Mouse (Mus musculus): ENCODE measurements around the gene Npas2. TPM values are rescaled to one million over a fixed set of nuclear protein-coding genes. Genes with fewer than 3 reads are reported as not detected.

Npas2 gene
- polyA plus RNA-seq, 1 experiment from 2014 or later: 1.6 TPM

DNA sequence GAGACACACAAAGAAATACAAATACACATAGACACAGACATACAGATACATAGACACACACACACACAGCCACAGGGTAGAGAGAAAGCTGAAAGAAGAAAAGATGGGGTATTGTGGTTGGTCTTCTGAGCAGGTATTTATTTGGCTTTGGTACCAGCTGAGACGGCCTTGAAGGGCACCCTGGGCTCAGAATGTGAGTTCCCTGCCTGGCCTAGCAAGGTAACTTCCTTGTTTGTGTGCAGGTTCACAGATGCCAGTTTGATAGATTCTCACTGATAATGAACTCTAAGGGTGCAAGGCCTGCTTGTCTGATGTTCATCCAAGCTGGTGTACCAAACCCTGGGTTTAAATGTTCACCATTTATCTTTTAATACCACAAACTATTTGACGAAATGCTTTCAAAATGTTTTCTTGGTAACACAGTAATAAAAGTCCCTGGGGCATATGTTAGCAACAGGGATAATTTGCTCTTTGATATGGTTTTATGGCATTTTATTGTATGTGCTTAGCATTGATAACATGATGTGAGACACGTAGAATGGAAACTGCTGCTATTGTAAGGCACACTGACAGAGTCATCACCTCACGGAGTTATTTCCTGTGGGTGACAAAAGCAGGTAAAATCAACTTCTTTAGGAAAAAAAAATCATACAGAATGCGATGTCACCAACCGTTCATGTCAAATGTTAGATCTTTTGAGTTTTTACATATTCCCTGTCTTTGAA lies 47.5 kb downstream of the Npas2 start:
- Histone ChIP-seq H3K4me3 (replicated peaks; ENCODE audit: low read length) (no peak overlapping the region), H3K4me1 (replicated peaks; ENCODE audit: control insufficient read depth, insufficient read depth, low read length) (0 out of 2 replicates have a peak, but pooled peaks cover 3% of the 10 kb centered on the region), H3K4me2 (ENCODE audit: low read length) (no peak overlapping the region), H3K27ac (ENCODE audit: low read length) (no peak overlapping the region), H3K27me3 (replicated peaks; ENCODE audit: control insufficient read depth, insufficient read depth, low read length) (no peaks in the 10 kb centered on the region), H3K9ac (replicated peaks; ENCODE audit: low read depth, low read length) (no peak overlapping the region), H3K36me3 (ENCODE audit: control insufficient read depth, insufficient read depth) (no peaks in the 10 kb centered on the region), H3K9me3 (ENCODE audit: control insufficient read depth, low read length) (no peaks in the 10 kb centered on the region)
- 92% methylated on average over 6 of the region's 6 CpGs for WGBS
- ATAC-seq: no peak

DNA sequence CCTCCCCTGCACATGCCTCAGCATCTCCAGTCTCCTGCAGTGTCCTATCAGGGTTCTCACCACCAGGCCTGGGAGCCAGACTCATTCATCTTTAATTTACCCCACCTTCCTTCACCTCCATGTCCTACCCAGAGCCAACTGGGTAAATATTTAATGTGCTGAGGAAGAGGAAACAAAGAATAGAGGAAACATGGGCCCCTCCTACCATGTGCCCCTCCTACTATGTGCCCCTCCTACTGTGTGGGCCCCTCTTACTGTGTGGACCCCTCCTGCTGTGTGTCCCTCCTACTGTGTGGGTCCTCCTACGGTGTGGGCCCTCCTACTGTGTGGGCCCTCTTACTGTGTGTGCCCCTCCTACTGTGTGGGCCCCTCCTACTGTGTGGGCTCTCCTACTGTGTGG lies 51.2 kb downstream of the Npas2 start:
- WGBS: 44% methylated on average over 1 of the region's 1 CpGs
- Histone ChIP-seq H3K4me2 (ENCODE audit: low read length) (no peak overlapping the region), H3K36me3 (ENCODE audit: control insufficient read depth, insufficient read depth) (no peaks in the 10 kb centered on the region), H3K9ac (replicated peaks; ENCODE audit: low read depth, low read length) (no peak overlapping the region), H3K9me3 (ENCODE audit: control insufficient read depth, low read length) (no peaks in the 10 kb centered on the region), H3K27me3 (replicated peaks; ENCODE audit: control insufficient read depth, insufficient read depth, low read length) (no peaks in the 10 kb centered on the region), H3K4me3 (replicated peaks; ENCODE audit: low read length) (no peak overlapping the region), H3K27ac (ENCODE audit: low read length) (no peak overlapping the region), H3K4me1 (replicated peaks; ENCODE audit: control insufficient read depth, insufficient read depth, low read length) (0 out of 2 replicates have a peak, but pooled peaks cover 3% of the 10 kb centered on the region)
- no peak for ATAC-seq

DNA sequence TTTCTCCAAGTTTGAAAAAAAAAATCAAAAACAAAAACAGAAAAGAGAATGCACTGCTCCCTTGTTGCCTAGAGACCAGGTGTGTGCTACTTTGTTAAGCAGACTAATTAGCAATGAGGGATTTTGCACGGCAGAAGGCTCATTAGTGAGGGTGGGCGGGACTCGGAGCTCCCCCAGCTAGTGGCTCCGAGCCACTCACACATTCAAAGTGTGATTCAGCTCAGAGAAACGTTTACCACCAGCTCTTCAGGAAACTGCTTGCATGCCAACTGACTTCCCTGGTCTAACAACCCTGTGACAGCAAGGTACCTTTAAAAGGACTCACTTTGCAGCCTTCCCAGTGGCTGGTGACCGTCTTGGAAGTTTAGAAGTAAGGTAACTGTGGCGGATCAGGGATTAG lies 58.1 kb downstream of the Npas2 start:
- no peaks in the 10 kb centered on the region for H3K9me3 ChIP-seq (ENCODE audit: control insufficient read depth, low read length)
- 0 out of 2 replicates have a peak overlapping the region, but pooled peaks have one; percentile 24 for H3K27ac ChIP-seq (ENCODE audit: low read length)
- H3K27me3 ChIP-seq (replicated peaks; ENCODE audit: control insufficient read depth, insufficient read depth, low read length): no peaks in the 10 kb centered on the region
- H3K9ac ChIP-seq (replicated peaks; ENCODE audit: low read depth, low read length): no peak overlapping the region
- no peak overlapping the region for H3K4me3 ChIP-seq (replicated peaks; ENCODE audit: low read length)
- 11% methylated on average over 7 of the region's 7 CpGs for WGBS
- H3K36me3 ChIP-seq (ENCODE audit: control insufficient read depth, insufficient read depth): no peaks in the 10 kb centered on the region
- ATAC-seq: peak; percentile 93
- no peak overlapping the region for H3K4me2 ChIP-seq (ENCODE audit: low read length)
- peaks cover 8% of the 10 kb centered on the region for H3K4me1 ChIP-seq (replicated peaks; ENCODE audit: control insufficient read depth, insufficient read depth, low read length)

DNA sequence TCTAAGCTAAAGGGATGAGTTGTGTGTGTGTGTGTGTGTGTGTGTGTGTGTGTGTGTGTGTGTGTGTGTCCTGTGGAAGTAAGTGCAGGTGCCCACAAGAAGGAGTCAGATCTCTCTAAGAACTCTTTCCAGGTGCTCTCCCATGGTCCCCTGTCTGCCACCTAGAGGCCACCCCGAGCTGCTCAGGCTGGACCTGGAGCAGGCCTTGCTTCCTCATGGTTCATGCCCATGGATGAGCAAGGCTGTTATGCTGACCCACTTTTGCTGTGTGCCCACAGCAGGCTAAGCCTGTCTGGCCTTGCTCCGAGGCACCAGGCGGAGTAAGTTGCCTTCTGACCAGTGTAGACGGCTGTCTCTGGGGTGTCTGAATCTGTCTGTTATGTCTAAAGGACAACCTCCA lies 60.2 kb downstream of the Npas2 start:
- Histone ChIP-seq H3K27ac (ENCODE audit: low read length) (no peak overlapping the region), H3K36me3 (ENCODE audit: control insufficient read depth, insufficient read depth) (no peaks in the 10 kb centered on the region), H3K4me2 (ENCODE audit: low read length) (no peak overlapping the region), H3K9me3 (ENCODE audit: control insufficient read depth, low read length) (peaks cover 5% of the 10 kb centered on the region), H3K27me3 (replicated peaks; ENCODE audit: control insufficient read depth, insufficient read depth, low read length) (no peaks in the 10 kb centered on the region), H3K4me3 (replicated peaks; ENCODE audit: low read length) (no peak overlapping the region), H3K4me1 (replicated peaks; ENCODE audit: control insufficient read depth, insufficient read depth, low read length) (peaks cover 8% of the 10 kb centered on the region), H3K9ac (replicated peaks; ENCODE audit: low read depth, low read length) (no peak overlapping the region)
- no peak for ATAC-seq
- 81% methylated on average over 4 of the region's 4 CpGs for WGBS

DNA sequence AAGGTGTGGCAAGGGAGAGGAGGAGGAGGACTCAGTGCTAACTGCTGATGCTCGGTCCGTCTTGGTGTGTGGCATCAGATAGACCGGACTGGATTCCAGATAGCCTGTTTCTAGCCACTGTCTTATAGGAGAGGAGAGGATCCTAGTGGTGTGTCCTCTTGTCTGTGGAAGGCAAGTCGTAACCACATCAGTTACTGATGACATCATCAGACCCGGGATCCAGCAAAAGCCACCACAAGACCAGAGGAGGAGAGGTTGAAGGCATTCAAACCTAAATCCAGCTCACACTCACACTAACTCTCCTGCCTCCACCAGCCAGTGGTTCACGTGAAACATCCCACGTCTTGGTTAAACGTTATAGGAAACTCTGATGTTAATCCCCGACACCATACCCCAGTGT lies 62.5 kb downstream of the Npas2 start:
- Histone ChIP-seq H3K4me3 (replicated peaks; ENCODE audit: low read length) (no peak overlapping the region), H3K27ac (ENCODE audit: low read length) (no peak overlapping the region)

DNA sequence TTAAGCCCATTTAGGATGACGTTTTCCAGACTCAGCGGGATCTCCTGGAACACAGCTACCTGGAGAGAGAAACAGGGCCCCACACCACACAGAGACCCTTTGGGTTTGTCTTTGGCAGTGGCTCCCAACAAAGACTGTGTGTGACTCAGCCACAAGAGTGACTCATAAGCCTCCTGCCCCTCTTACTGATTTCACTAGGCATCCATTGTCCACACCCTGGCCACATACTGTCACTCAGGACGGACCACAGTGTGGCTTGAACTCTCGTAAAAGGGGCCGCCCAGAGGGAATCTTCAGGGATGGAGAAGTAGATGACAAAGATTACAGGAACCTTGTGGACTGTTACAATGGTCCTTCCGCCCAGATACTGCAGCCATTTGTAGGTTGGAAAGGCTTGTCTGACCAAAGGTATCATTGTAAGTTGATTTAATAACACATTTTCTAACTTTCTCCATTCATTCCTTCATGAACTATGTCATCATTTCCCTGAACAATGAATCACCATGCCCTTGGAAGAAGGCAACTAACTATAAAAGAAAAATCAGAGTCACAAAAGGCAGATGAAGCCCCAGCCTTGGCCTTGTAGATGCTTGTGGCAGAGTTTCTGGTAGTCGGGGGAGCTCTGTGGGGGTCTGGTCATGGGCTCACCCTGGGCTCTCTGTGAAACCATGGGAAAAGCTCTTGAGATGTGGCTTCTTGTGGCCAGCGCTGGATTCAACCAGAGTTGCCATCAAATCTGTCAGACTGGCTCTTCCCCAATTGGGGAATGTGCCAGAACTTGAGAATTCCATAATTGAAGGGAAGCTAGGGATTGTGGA lies 63.2 kb downstream of the Npas2 start:
- no peak for ATAC-seq
- no peak overlapping the region for H3K4me2 ChIP-seq (ENCODE audit: low read length)
- WGBS: 73% methylated on average over 8 of the region's 8 CpGs
- no peak overlapping the region for H3K4me3 ChIP-seq (replicated peaks; ENCODE audit: low read length)
- H3K4me1 ChIP-seq (replicated peaks; ENCODE audit: control insufficient read depth, insufficient read depth, low read length): peaks cover 6% of the 10 kb centered on the region
- H3K36me3 ChIP-seq (ENCODE audit: control insufficient read depth, insufficient read depth): no peaks in the 10 kb centered on the region
- H3K9me3 ChIP-seq (ENCODE audit: control insufficient read depth, low read length): peaks cover 5% of the 10 kb centered on the region
- H3K27ac ChIP-seq (ENCODE audit: low read length): no peak overlapping the region
- H3K27me3 ChIP-seq (replicated peaks; ENCODE audit: control insufficient read depth, insufficient read depth, low read length): no peaks in the 10 kb centered on the region
- H3K9ac ChIP-seq (replicated peaks; ENCODE audit: low read depth, low read length): no peak overlapping the region

More for the DNA sequence above, 62.5 kb downstream of the Npas2 start:
- ATAC-seq: no peak
- Histone ChIP-seq H3K9me3 (ENCODE audit: control insufficient read depth, low read length) (peaks cover 5% of the 10 kb centered on the region), H3K9ac (replicated peaks; ENCODE audit: low read depth, low read length) (no peak overlapping the region), H3K4me1 (replicated peaks; ENCODE audit: control insufficient read depth, insufficient read depth, low read length) (peaks cover 8% of the 10 kb centered on the region), H3K4me2 (ENCODE audit: low read length) (no peak overlapping the region), H3K36me3 (ENCODE audit: control insufficient read depth, insufficient read depth) (no peaks in the 10 kb centered on the region), H3K27me3 (replicated peaks; ENCODE audit: control insufficient read depth, insufficient read depth, low read length) (no peaks in the 10 kb centered on the region)
- 90% methylated on average over 9 of the region's 9 CpGs for WGBS

DNA sequence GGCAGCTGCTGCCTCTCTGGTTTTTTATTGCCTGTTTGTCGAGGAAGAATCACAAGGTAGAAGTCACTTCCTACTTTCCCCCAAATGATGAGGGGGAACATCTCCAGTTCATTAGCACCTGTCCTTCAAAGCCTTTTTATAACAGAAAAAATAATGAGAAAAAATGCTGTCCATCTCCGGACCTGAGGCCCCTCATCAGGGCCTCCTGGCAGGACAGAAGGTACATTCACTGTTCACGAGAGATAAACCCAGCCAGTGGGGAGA lies 63.7 kb downstream of the Npas2 start:
- Histone ChIP-seq H3K27me3 (replicated peaks; ENCODE audit: control insufficient read depth, insufficient read depth, low read length) (no peaks in the 10 kb centered on the region), H3K36me3 (ENCODE audit: control insufficient read depth, insufficient read depth) (no peaks in the 10 kb centered on the region), H3K4me1 (replicated peaks; ENCODE audit: control insufficient read depth, insufficient read depth, low read length) (peaks cover under 1% of the 10 kb centered on the region; the same call in 1 of the 2 replicates), H3K4me2 (ENCODE audit: low read length) (no peak overlapping the region), H3K9me3 (ENCODE audit: control insufficient read depth, low read length) (peaks cover 5% of the 10 kb centered on the region), H3K27ac (ENCODE audit: low read length) (no peak overlapping the region), H3K4me3 (replicated peaks; ENCODE audit: low read length) (no peak overlapping the region), H3K9ac (replicated peaks; ENCODE audit: low read depth, low read length) (no peak overlapping the region)
- no peak for ATAC-seq
- 59% methylated on average over 3 of the region's 3 CpGs for WGBS

DNA sequence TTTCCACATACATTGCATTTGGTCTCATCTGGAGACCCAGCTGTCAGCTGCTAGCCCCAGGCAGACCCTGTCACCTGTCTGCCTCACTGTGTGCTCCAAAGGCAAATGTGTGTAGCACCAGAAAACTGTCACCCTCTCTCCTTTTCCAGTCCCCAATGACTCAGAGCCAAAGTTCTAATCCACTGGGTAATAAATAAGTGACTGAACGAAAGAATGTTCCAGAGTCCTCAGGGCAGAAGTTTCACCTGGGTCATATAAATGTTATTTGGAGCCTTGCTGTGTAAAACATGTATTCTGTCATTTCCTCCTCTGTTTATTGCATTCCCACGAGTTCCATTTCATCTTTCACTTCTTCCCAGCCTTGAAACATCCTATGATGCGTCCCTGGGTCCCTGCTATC lies 66.1 kb downstream of the Npas2 start:
- Histone ChIP-seq H3K4me3 (replicated peaks; ENCODE audit: low read length) (no peak overlapping the region), H3K4me1 (replicated peaks; ENCODE audit: control insufficient read depth, insufficient read depth, low read length) (no peaks in the 10 kb centered on the region), H3K36me3 (ENCODE audit: control insufficient read depth, insufficient read depth) (no peaks in the 10 kb centered on the region), H3K27me3 (replicated peaks; ENCODE audit: control insufficient read depth, insufficient read depth, low read length) (no peaks in the 10 kb centered on the region), H3K9me3 (ENCODE audit: control insufficient read depth, low read length) (peaks cover 5% of the 10 kb centered on the region), H3K4me2 (ENCODE audit: low read length) (no peak overlapping the region), H3K27ac (ENCODE audit: low read length) (no peak overlapping the region), H3K9ac (replicated peaks; ENCODE audit: low read depth, low read length) (no peak overlapping the region)
- ATAC-seq: no peak
- 73% methylated on average over 3 of the region's 3 CpGs for WGBS

DNA sequence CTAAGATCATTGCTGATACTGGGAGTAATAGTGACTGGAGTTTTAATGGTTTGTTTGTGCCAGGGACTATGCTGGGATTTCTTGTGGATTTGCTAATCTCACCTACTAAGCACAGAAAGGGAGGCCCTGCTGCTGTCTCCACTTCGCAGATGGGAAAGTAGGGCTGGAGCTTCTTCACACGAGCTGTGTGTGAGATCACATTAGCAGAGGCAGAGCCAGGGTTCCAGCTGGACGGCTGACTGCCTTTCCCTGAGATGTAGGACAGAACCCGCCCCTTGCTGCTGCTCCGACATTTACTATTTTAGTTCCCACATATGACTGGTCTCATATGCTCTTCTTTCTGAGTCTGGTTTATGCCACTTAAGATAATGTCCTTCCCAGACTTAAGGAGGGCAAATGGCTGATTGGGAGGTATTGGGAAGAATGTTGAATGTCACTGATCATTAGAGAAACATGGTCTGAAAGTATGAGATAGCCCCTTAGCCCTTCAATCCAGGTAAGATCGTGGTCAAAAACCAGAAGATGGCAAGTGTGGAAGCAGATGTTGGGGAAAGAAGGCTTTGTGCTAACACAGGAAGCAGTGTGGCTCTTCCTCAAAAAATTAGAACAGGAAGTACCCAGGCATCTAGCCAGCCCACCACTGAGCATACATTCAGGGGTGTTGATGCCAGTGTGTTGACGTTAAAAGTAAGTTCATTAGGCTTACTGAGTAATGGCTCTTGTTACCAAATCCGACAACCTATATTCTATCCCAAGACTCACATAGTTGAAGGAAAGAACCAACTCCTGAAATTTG lies 66.8 kb downstream of the Npas2 start:
- 76% methylated on average over 8 of the region's 8 CpGs for WGBS

More for the DNA sequence above, 66.8 kb downstream of the Npas2 start:
- H3K4me3 ChIP-seq (replicated peaks; ENCODE audit: low read length): no peak overlapping the region
- no peaks in the 10 kb centered on the region for H3K36me3 ChIP-seq (ENCODE audit: control insufficient read depth, insufficient read depth)
- no peak for ATAC-seq
- H3K9ac ChIP-seq (replicated peaks; ENCODE audit: low read depth, low read length): no peak overlapping the region
- peaks cover 5% of the 10 kb centered on the region for H3K9me3 ChIP-seq (ENCODE audit: control insufficient read depth, low read length)
- no peaks in the 10 kb centered on the region for H3K27me3 ChIP-seq (replicated peaks; ENCODE audit: control insufficient read depth, insufficient read depth, low read length)
- no peaks in the 10 kb centered on the region for H3K4me1 ChIP-seq (replicated peaks; ENCODE audit: control insufficient read depth, insufficient read depth, low read length)
- H3K27ac ChIP-seq (ENCODE audit: low read length): no peak overlapping the region
- no peak overlapping the region for H3K4me2 ChIP-seq (ENCODE audit: low read length)

Measured in forebrain, embryonic 16.5 days (tissue).